Mouse (Mus musculus) G1E (cell line): ENCODE measurements at regions not wholly inside any gene's neighbourhood (a gene's known extent, or its start where the extent isn't known, plus 50 kb on each side); places are given as distances from the start of the nearest gene placed in this dataset.

Experiments used
- CTCF ChIP-seq: IDR thresholded peaks from 2 replicates; pipeline ENCODE4 v1.5.1; 2012; ENCODE audit warnings: low read depth, low read length, inconsistent platforms, mixed read lengths
- GATA1 ChIP-seq: IDR thresholded peaks from 2 replicates; pipeline ENCODE4 v1.6.1; 2012; ENCODE audit warnings: borderline replicate concordance, low read length, inconsistent platforms, mixed read lengths
- POLR2AphosphoS5 ChIP-seq: IDR thresholded peaks from 2 replicates; pipeline ENCODE4 v1.6.1; 2012; ENCODE audit warnings: low read depth, low read length, inconsistent platforms; ENCODE audit not compliant: insufficient replicate concordance
- TAL1 ChIP-seq: conservative IDR thresholded peaks from 2 replicates; pipeline ENCODE4 v1.6.1; 2012; ENCODE audit warnings: low read depth, low read length, inconsistent platforms, mixed read lengths

GRCm38 (mm10) chr3:147814080-147814650 lies 962.0 kb downstream of the Ttll7 start:
- TF ChIP-seq CTCF (no peak), GATA1 (no peak), TAL1 (no peak), POLR2AphosphoS5 (no peak)
